In genomic region chr4:57812075-57812474, GRCm38 (mm10) we compare ENCODE assay signal across 9 mouse cellular contexts.
DNase-seq lines count a peak whose midpoint lies in the region; ATAC-seq and TF ChIP-seq lines count a peak whose summit lies in the region.
"Had no signal": no experiment of that assay in that cellular context is flagged by ENCODE, and none has a peak within 500 bp of the region (broad histone marks: within the 10 kb centered on the region; RNA-seq: fewer than 3 reads in every experiment).

No protein-coding gene starts in this region.

- no peaks in the 10 kb centered on the region for H3K9me3 ChIP-seq in hindbrain, embryonic 12.5 days (replicated peaks)
- no peaks in the 10 kb centered on the region for H3K9me3 ChIP-seq in hindbrain, embryonic 11.5 days (ENCODE audit: control insufficient read depth, low read length)
- 0 out of 2 replicates have a peak, but pooled peaks cover 4% of the 10 kb centered on the region for H3K9me3 ChIP-seq in embryonic facial prominence, embryonic 14.5 days (ENCODE audit: control insufficient read depth, low read length)

- no peak for TF ChIP-seq POLR2A in brain, embryonic 14.5 days (IDR thresholded peaks at IDR 0.05; ENCODE audit: borderline replicate concordance, extremely low read depth, insufficient read depth, insufficient read length, poor library complexity, severe bottlenecking)

- no peak overlapping the region for H3K9ac ChIP-seq in hindbrain, embryonic 12.5 days
- no peak overlapping the region for H3K9ac ChIP-seq in hindbrain, embryonic 11.5 days (ENCODE audit: low read depth, low read length)
- no peak overlapping the region for H3K9ac ChIP-seq in embryonic facial prominence, embryonic 14.5 days (ENCODE audit: low read depth, low read length)

- H3K36me3 ChIP-seq in hindbrain, embryonic 12.5 days: no peaks in the 10 kb centered on the region; the same call in 1 of the 2 replicates
- H3K36me3 ChIP-seq in hindbrain, embryonic 11.5 days (ENCODE audit: control insufficient read depth, insufficient read depth, low read length): no peaks in the 10 kb centered on the region
- no peaks in the 10 kb centered on the region for H3K36me3 ChIP-seq in embryonic facial prominence, embryonic 14.5 days (ENCODE audit: control insufficient read depth, insufficient read depth, low read length)

- no peaks in the 10 kb centered on the region for H3K27me3 ChIP-seq in hindbrain, embryonic 12.5 days
- no peaks in the 10 kb centered on the region for H3K27me3 ChIP-seq in hindbrain, embryonic 11.5 days (ENCODE audit: control insufficient read depth, insufficient read depth, low read length)
- H3K27me3 ChIP-seq in embryonic facial prominence, embryonic 14.5 days (replicated peaks; ENCODE audit: control insufficient read depth, insufficient read depth, low read length): no peaks in the 10 kb centered on the region

- no peak for DNase-seq in hindbrain, embryonic 11.5 days (ENCODE audit: low spot score)
- peak; percentile 31 for DNase-seq in brain, embryonic 14.5 days (ENCODE audit: low read depth)
- DNase-seq in embryonic facial prominence, embryonic 14.5 days (ENCODE audit: low spot score): no peak
- peak; percentile 14 for DNase-seq in naive thymus-derived CD4-positive, alpha-beta T cell, adult 2 months (ENCODE audit: low read depth)
- DNase-seq in layer of hippocampus, postnatal 14 days (ENCODE audit: low spot score in 2 of 2): no peak
- no peak for DNase-seq in urinary bladder, postnatal 10 days (ENCODE audit: low spot score)
- DNase-seq: cerebellum, postnatal 36 days; midbrain, embryonic 14.5 days had no signal

- no peaks in the 10 kb centered on the region; the same call in 1 of the 2 replicates for H3K4me1 ChIP-seq in hindbrain, embryonic 12.5 days
- no peaks in the 10 kb centered on the region for H3K4me1 ChIP-seq in hindbrain, embryonic 11.5 days (replicated peaks; ENCODE audit: control insufficient read depth, insufficient read depth, low read length)
- no peaks in the 10 kb centered on the region for H3K4me1 ChIP-seq in embryonic facial prominence, embryonic 14.5 days (ENCODE audit: control insufficient read depth, insufficient read depth, low read length)

- no peak for TF ChIP-seq CTCF in brain, embryonic 14.5 days (IDR thresholded peaks at IDR 0.05; ENCODE audit: borderline replicate concordance, extremely low read depth, insufficient read depth, insufficient read length)

- no peak overlapping the region for H3K4me3 ChIP-seq in hindbrain, embryonic 12.5 days
- no peak overlapping the region for H3K4me3 ChIP-seq in hindbrain, embryonic 11.5 days (ENCODE audit: low read depth, low read length)
- no peak overlapping the region for H3K4me3 ChIP-seq in embryonic facial prominence, embryonic 14.5 days (ENCODE audit: low read depth, low read length)

- no peak overlapping the region for H3K4me2 ChIP-seq in hindbrain, embryonic 12.5 days (replicated peaks)
- no peak overlapping the region for H3K4me2 ChIP-seq in hindbrain, embryonic 11.5 days (replicated peaks; ENCODE audit: low read depth, low read length)
- H3K4me2 ChIP-seq in embryonic facial prominence, embryonic 14.5 days (ENCODE audit: low read depth, low read length): no peak overlapping the region

- no peak for ATAC-seq in hindbrain, embryonic 12.5 days (ENCODE audit: low FRiP score)
- ATAC-seq in hindbrain, embryonic 11.5 days (ENCODE audit: low FRiP score): no peak
- ATAC-seq in embryonic facial prominence, embryonic 14.5 days (ENCODE audit: low read depth): 0 out of 2 replicates have a peak, but pooled peaks have one; percentile 16

- 68% methylated on average over 1 of the region's 1 CpGs for WGBS in hindbrain, embryonic 12.5 days
- WGBS in hindbrain, embryonic 11.5 days: 74% methylated on average over 1 of the region's 1 CpGs
- WGBS in embryonic facial prominence, embryonic 14.5 days: 79% methylated on average over 1 of the region's 1 CpGs

- H3K27ac ChIP-seq in hindbrain, embryonic 12.5 days: 0 out of 2 replicates have a peak overlapping the region, but pooled peaks have one; percentile 2
- no peak overlapping the region for H3K27ac ChIP-seq in hindbrain, embryonic 11.5 days (ENCODE audit: low read depth, low read length)
- peak overlapping the region; percentile 61 for H3K27ac ChIP-seq in embryonic facial prominence, embryonic 14.5 days (replicated peaks; ENCODE audit: low read depth, low read length)

Comparison
In these comparisons a context has a peak if more than half of its experiments do, and no peak if none do; other contexts are left out.
1. DNase-seq: peak in brain, embryonic 14.5 days (single experiment) and naive thymus-derived CD4-positive, alpha-beta T cell, adult 2 months (single experiment); none in hindbrain, embryonic 11.5 days (single experiment), embryonic facial prominence, embryonic 14.5 days (single experiment), layer of hippocampus, postnatal 14 days (0 of 2) and urinary bladder, postnatal 10 days (single experiment).